Comparison of ENCODE assay signal across 9 mouse cellular contexts in the genomic region with DNA sequence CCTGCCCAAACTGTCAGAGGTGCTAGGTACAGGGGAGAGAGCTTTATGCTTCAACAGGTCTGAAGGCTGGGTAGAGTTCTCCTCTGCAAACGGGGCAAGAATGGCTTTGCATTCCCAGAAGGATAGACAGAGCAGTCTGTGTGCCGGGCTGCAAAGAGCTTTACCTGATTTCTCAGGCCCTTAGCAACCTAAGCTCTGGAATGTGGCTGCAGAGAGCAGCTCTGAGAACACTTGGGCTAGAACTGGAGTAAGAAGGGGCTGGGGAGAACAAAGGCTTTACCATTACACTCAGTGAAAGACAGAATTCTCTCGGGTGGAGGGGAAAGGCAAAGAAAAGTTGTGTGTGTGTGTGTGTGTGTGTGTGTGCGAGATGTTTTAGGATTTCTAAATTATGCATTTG. TPM values are rescaled to one million over a fixed set of nuclear protein-coding genes. Genes with fewer than 3 reads are reported as not detected.
DNase-seq lines count a peak whose midpoint lies in the region; ATAC-seq and TF ChIP-seq lines count a peak whose summit lies in the region.
"Had no signal": no experiment of that assay in that cellular context is flagged by ENCODE, and none has a peak within 500 bp of the region (broad histone marks: within the 10 kb centered on the region; RNA-seq: fewer than 3 reads in every experiment).

No protein-coding gene starts in this region.

- H3K9me3 ChIP-seq in intestine, embryonic 14.5 days (ENCODE audit: control insufficient read depth, low read length), result no peaks in the 10 kb centered on the region
- no peaks in the 10 kb centered on the region for H3K9me3 ChIP-seq in intestine, postnatal 0 days (ENCODE audit: control insufficient read depth)
- H3K9me3 ChIP-seq in embryonic facial prominence, embryonic 14.5 days (ENCODE audit: control insufficient read depth, low read length), result no peaks in the 10 kb centered on the region
- no peaks in the 10 kb centered on the region for H3K9me3 ChIP-seq in hindbrain, embryonic 12.5 days (replicated peaks)
- no peaks in the 10 kb centered on the region for H3K9me3 ChIP-seq in midbrain, embryonic 14.5 days (ENCODE audit: control insufficient read depth, low read length)

- 0 out of 2 replicates have a peak, but pooled peaks cover 3% of the 10 kb centered on the region for H3K36me3 ChIP-seq in intestine, embryonic 14.5 days (ENCODE audit: control insufficient read depth, insufficient read depth, low read length)
- H3K36me3 ChIP-seq in intestine, postnatal 0 days (ENCODE audit: control insufficient read depth, insufficient read depth), result peaks cover 23% of the 10 kb centered on the region; the same call in 1 of the 2 replicates
- H3K36me3 ChIP-seq in embryonic facial prominence, embryonic 14.5 days (ENCODE audit: control insufficient read depth, insufficient read depth, low read length), result no peaks in the 10 kb centered on the region
- H3K36me3 ChIP-seq in hindbrain, embryonic 12.5 days, result peaks cover 9% of the 10 kb centered on the region; the same call in 1 of the 2 replicates
- no peaks in the 10 kb centered on the region for H3K36me3 ChIP-seq in midbrain, embryonic 14.5 days (ENCODE audit: control insufficient read depth, insufficient read depth, low read length)

- peaks cover 8% of the 10 kb centered on the region for H3K4me1 ChIP-seq in intestine, embryonic 14.5 days (replicated peaks; ENCODE audit: control insufficient read depth, insufficient read depth, low read length)
- H3K4me1 ChIP-seq in intestine, postnatal 0 days (replicated peaks; ENCODE audit: control insufficient read depth, insufficient read depth, low read length), result no peaks in the 10 kb centered on the region
- H3K4me1 ChIP-seq in embryonic facial prominence, embryonic 14.5 days (ENCODE audit: control insufficient read depth, insufficient read depth, low read length), result peaks cover 10% of the 10 kb centered on the region
- H3K4me1 ChIP-seq in hindbrain, embryonic 12.5 days, result peaks cover 31% of the 10 kb centered on the region
- peaks cover 26% of the 10 kb centered on the region for H3K4me1 ChIP-seq in midbrain, embryonic 14.5 days (ENCODE audit: control insufficient read depth, insufficient read depth, low read length)

- no peak overlapping the region for H3K4me2 ChIP-seq in intestine, embryonic 14.5 days (ENCODE audit: low read length)
- H3K4me2 ChIP-seq in intestine, postnatal 0 days (replicated peaks; ENCODE audit: low read depth), result no peak overlapping the region
- H3K4me2 ChIP-seq in embryonic facial prominence, embryonic 14.5 days (ENCODE audit: low read depth, low read length), result peak overlapping the region; percentile 8; the same call in 1 of the 2 replicates
- no peak overlapping the region for H3K4me2 ChIP-seq in hindbrain, embryonic 12.5 days (replicated peaks)
- H3K4me2 ChIP-seq in midbrain, embryonic 14.5 days (ENCODE audit: low read length), result no peak overlapping the region

- TF ChIP-seq CTCF in intestine, postnatal 0 days (IDR thresholded peaks at IDR 0.05; ENCODE audit: low read depth), result no peak

- DNase-seq in intestine, embryonic 14.5 days (ENCODE audit: low spot score), result no peak
- no peak for DNase-seq in embryonic facial prominence, embryonic 14.5 days (ENCODE audit: low spot score)
- DNase-seq in midbrain, embryonic 14.5 days, result peak; percentile 39
- no peak for DNase-seq in left cerebral cortex, adult 8-10 months (ENCODE audit: low spot score in 2 of 2)
- no peak for DNase-seq in frontal cortex, adult 2 months (ENCODE audit: extremely low spot score in 1 of 2, low spot score in 1 of 2)
- DNase-seq in testis, postnatal 10 days (ENCODE audit: low spot score), result no peak
- DNase-seq: adrenal gland, adult 2 months had no signal

- ATAC-seq in intestine, embryonic 14.5 days (replicated peaks; ENCODE audit: low FRiP score, low TSS enrichment, low read depth), result no peak
- ATAC-seq in intestine, postnatal 0 days, result no peak
- ATAC-seq in embryonic facial prominence, embryonic 14.5 days (ENCODE audit: low read depth), result peak; percentile 28
- peak; percentile 12; the same call in 1 of the 2 replicates for ATAC-seq in hindbrain, embryonic 12.5 days (ENCODE audit: low FRiP score)
- no peak; the same call in 1 of the 2 replicates for ATAC-seq in midbrain, embryonic 14.5 days (ENCODE audit: low FRiP score, low TSS enrichment)

- no peak overlapping the region for H3K9ac ChIP-seq in intestine, embryonic 14.5 days (ENCODE audit: low read length)
- no peak overlapping the region for H3K9ac ChIP-seq in intestine, postnatal 0 days (ENCODE audit: low read depth, low read length)
- peak overlapping the region; percentile 32; the same call in 1 of the 2 replicates for H3K9ac ChIP-seq in embryonic facial prominence, embryonic 14.5 days (ENCODE audit: low read depth, low read length)
- H3K9ac ChIP-seq in hindbrain, embryonic 12.5 days, result 0 out of 2 replicates have a peak overlapping the region, but pooled peaks have one; percentile 8
- no peak overlapping the region for H3K9ac ChIP-seq in midbrain, embryonic 14.5 days (replicated peaks; ENCODE audit: low read length)

- H3K4me3 ChIP-seq in intestine, embryonic 14.5 days (ENCODE audit: low read depth, low read length), result no peak overlapping the region
- no peak overlapping the region for H3K4me3 ChIP-seq in intestine, postnatal 0 days (ENCODE audit: low read depth, low read length)
- H3K4me3 ChIP-seq in embryonic facial prominence, embryonic 14.5 days (ENCODE audit: low read depth, low read length), result no peak overlapping the region
- H3K4me3 ChIP-seq in hindbrain, embryonic 12.5 days, result no peak overlapping the region
- no peak overlapping the region for H3K4me3 ChIP-seq in midbrain, embryonic 14.5 days (replicated peaks; ENCODE audit: low read depth, low read length)

- no peaks in the 10 kb centered on the region for H3K27me3 ChIP-seq in intestine, embryonic 14.5 days (replicated peaks; ENCODE audit: control insufficient read depth, insufficient read depth, low read length)
- no peaks in the 10 kb centered on the region for H3K27me3 ChIP-seq in intestine, postnatal 0 days (replicated peaks; ENCODE audit: control insufficient read depth, insufficient read depth, low read length)
- no peaks in the 10 kb centered on the region for H3K27me3 ChIP-seq in embryonic facial prominence, embryonic 14.5 days (replicated peaks; ENCODE audit: control insufficient read depth, insufficient read depth, low read length)
- H3K27me3 ChIP-seq in hindbrain, embryonic 12.5 days, result no peaks in the 10 kb centered on the region
- H3K27me3 ChIP-seq in midbrain, embryonic 14.5 days (ENCODE audit: control insufficient read depth, insufficient read depth, low read length), result no peaks in the 10 kb centered on the region

- WGBS in intestine, embryonic 14.5 days, result 53% methylated on average over 4 of the region's 4 CpGs
- 59% methylated on average over 4 of the region's 4 CpGs for WGBS in intestine, postnatal 0 days
- 24% methylated on average over 4 of the region's 4 CpGs for WGBS in embryonic facial prominence, embryonic 14.5 days
- 29% methylated on average over 4 of the region's 4 CpGs for WGBS in hindbrain, embryonic 12.5 days
- WGBS in midbrain, embryonic 14.5 days, result 13% methylated on average over 4 of the region's 4 CpGs

- peak overlapping the region; percentile 59; the same call in 1 of the 2 replicates for H3K27ac ChIP-seq in intestine, embryonic 14.5 days (ENCODE audit: low read depth)
- H3K27ac ChIP-seq in intestine, postnatal 0 days (ENCODE audit: low read depth, low read length), result no peak overlapping the region
- peak overlapping the region; percentile 84 for H3K27ac ChIP-seq in embryonic facial prominence, embryonic 14.5 days (replicated peaks; ENCODE audit: low read depth, low read length)
- H3K27ac ChIP-seq in hindbrain, embryonic 12.5 days, result peak overlapping the region; percentile 70
- peak overlapping the region; percentile 46 for H3K27ac ChIP-seq in midbrain, embryonic 14.5 days (replicated peaks; ENCODE audit: low read depth, low read length)

RNA-seq across cellular contexts. Expression of a gene that starts 59.1 kb away (rescaled TPM):
- 103 and 112 TPM in 2 replicates for polyA plus RNA-seq in intestine, embryonic 14.5 days (2014; fragmentation: Nextera tagmentation; extraction: Ambion mirVana)
- polyA plus RNA-seq in intestine, postnatal 0 days (2015; fragmentation: Nextera tagmentation; extraction: Ambion mirVana), result 82.3 and 82.7 TPM in 2 replicates
- polyA plus RNA-seq in embryonic facial prominence, embryonic 14.5 days (2014; fragmentation: Nextera tagmentation; extraction: Ambion mirVana), result 85.9 and 93.8 TPM in 2 replicates
- polyA plus RNA-seq in hindbrain, embryonic 12.5 days (2016; fragmentation: Nextera tagmentation; extraction: Ambion mirVana), result 78.5 and 79.4 TPM in 2 replicates
- 72.0 and 73.1 TPM in 2 replicates for polyA plus RNA-seq in midbrain, embryonic 14.5 days (2014; fragmentation: Nextera tagmentation; extraction: Ambion mirVana)
- total RNA-seq in left cerebral cortex, adult 8-10 months (2022), result 10 to 100 TPM; 41.5 to 51.4 (median 50.0) TPM
- 45.9 and 46.0 TPM in 2 replicates for polyA plus RNA-seq in frontal cortex, adult 2 months (2012; rRNA removed)

Comparison
In these comparisons a context has a peak if more than half of its experiments do, and no peak if none do; other contexts are left out.
1. ATAC-seq: peak in embryonic facial prominence, embryonic 14.5 days (single experiment) and hindbrain, embryonic 12.5 days (single experiment); none in intestine, embryonic 14.5 days (single experiment), intestine, postnatal 0 days (single experiment) and midbrain, embryonic 14.5 days (single experiment).
2. H3K9ac ChIP-seq: peak in embryonic facial prominence, embryonic 14.5 days (single experiment) and hindbrain, embryonic 12.5 days (single experiment); none in intestine, embryonic 14.5 days (single experiment), intestine, postnatal 0 days (single experiment) and midbrain, embryonic 14.5 days (single experiment).